Mouse (Mus musculus) liver, embryonic 13.5 days (tissue): Measurements from ENCODE around the gene Cux1. TPM values are rescaled to one million over a fixed set of nuclear protein-coding genes. Genes with fewer than 3 reads are reported as not detected.

ENCODE experiments used
- ATAC-seq: fragments of 200-750 bp; cut with Nextera tagmentation; 2 replicates; pipeline ENCODE4 v1.8.0; 2017; ENCODE audit warnings: low read depth, mild to moderate bottlenecking, moderate number of reproducible peaks, moderate library complexity
- DNase-seq: peaks from one replicate; pipeline ENCODE4 v3.0.0; 2022
- H3K27ac ChIP-seq: fragments of 300-500 bp; sonication (generic); 2 replicates; pipeline ENCODE4 v1.5.1; 2015; ENCODE audit warnings: moderate library complexity, mild to moderate bottlenecking, inconsistent platforms
- H3K27me3 ChIP-seq: fragments of 300-500 bp; sonication (generic); 2 replicates; pipeline ENCODE4 v1.6.1; 2015; ENCODE audit warnings: mild to moderate bottlenecking, inconsistent platforms
- H3K36me3 ChIP-seq: fragments of 300-500 bp; sonication (generic); 2 replicates; pipeline ENCODE4 v1.6.1; 2015; ENCODE audit warnings: mild to moderate bottlenecking, inconsistent platforms
- H3K4me1 ChIP-seq: fragments of 300-500 bp; sonication (generic); replicated peaks from 2 replicates; pipeline ENCODE4 v1.6.1; 2015; ENCODE audit warnings: inconsistent platforms
- H3K4me2 ChIP-seq: fragments of 300-500 bp; sonication (generic); 2 replicates; pipeline ENCODE4 v1.6.1; 2015; ENCODE audit warnings: inconsistent platforms, mild to moderate bottlenecking, moderate library complexity
- H3K4me3 ChIP-seq: fragments of 300-500 bp; sonication (generic); replicated peaks from 2 replicates; pipeline ENCODE4 v1.5.1; 2015; ENCODE audit warnings: mild to moderate bottlenecking, inconsistent platforms
- H3K9ac ChIP-seq: fragments of 300-500 bp; sonication (generic); 2 replicates; pipeline ENCODE4 v1.6.1; 2015; ENCODE audit warnings: mild to moderate bottlenecking, inconsistent platforms
- H3K9me3 ChIP-seq: fragments of 300-500 bp; sonication (generic); replicated peaks from 2 replicates; pipeline ENCODE4 v1.6.1; 2016; ENCODE audit warnings: inconsistent platforms
- WGBS: fragments of 180-500 bp; shearing (Covaris S2); methylation state at CpG from one replicate; pipeline ENCODE4 v1.1.7; 2015; ENCODE audit not compliant: insufficient replicate concordance; 5-methylcytosine and 5-hydroxymethylcytosine counted together
- polyA plus RNA-seq: library from polyadenylated mRNA; unstranded; fragments of >200 nt; fragmentation: Nextera tagmentation; extraction: Ambion mirVana; gene quantifications from 2 replicates; pipeline ENCODE4 v1.2.1, GENCODE M21; 2015

The Cux1 gene
- polyA plus RNA-seq, 1 experiment from 2014 or later, result 16.6 TPM

DNA sequence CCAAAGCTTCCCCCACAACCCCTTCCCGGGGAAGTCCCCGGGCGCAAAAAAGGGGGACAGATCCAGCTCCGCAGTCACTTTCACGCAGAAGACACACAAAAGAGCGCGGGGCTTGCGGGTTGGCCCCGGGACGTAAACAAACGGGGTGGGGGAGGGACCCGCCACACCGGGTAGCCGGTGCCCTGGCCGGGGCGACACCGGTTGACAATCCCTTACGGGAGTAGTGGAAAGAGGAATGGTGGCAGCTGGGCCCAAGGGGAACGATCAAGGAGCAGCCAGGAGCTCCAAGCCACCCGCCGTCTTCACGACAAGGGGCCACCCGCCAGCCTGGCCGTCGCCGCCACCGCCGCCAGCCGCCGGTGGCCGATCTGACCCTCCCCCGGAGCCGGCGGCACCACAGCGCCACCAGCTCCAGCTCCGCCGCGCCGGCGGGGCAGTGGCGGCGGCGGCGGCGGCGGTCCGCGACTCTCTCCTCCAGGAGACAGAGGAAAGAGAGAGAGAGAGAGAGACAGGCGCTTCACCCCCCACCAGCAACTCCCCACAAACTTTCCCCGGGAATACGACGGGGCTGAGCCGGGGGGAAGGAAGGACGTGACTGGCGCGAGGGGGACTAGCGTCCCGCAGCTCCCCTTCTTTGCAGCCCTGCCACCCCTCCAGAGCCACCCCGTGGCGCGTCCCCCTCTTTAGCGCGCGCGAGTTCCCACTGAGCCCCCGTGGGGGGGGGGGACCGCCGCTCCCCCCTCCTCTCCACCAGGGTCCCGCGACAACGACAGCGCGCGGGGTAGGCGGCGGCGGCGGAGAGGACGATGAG is 1.1 kb downstream of the Cux1 start:
- under 1% methylated on average over 55 of the region's 79 CpGs for WGBS
- DNase-seq, result peak; percentile 43
- H3K4me1 ChIP-seq, result peaks cover 47% of the 10 kb centered on the region

DNA sequence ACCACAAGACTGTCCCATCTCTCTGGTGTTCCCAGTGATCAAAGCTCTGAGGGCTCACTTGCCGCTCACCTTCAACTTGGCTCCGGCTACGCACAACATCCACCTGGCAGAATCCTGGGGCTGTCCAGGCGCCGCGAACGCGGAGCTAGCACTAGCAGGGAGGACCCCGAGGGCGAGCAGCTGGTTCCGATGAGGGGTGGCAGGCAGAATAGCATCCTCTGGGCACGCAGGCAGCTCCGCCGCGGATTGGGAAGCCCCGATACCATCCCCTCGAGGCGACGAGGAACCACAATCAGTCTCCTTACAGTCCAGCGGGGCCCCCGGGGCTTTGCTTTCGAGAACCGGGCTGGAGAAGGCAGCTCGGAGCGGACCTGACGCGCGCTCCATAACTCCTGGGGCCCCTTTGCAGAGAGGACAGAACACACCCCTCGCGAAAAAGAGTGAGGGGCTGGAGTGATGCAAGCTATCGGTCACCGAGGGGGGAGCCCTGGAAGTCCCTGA is 1.9 kb downstream of the Cux1 start:
- H3K27ac ChIP-seq, result peak overlapping the region; percentile 73; the same call in 1 of the 2 replicates
- ATAC-seq, result 0 out of 2 replicates have a peak, but pooled peaks have one; percentile 2

More for the DNA sequence above, 1.1 kb downstream of the Cux1 start:
- ATAC-seq, result peak; percentile 41
- Histone ChIP-seq H3K4me2 (peak overlapping the region; percentile 99), H3K4me3 (peak overlapping the region; percentile 94), H3K27me3 (peaks cover 38% of the 10 kb centered on the region), H3K36me3 (no peaks in the 10 kb centered on the region), H3K27ac (peak overlapping the region; percentile 73), H3K9ac (peak overlapping the region; percentile 84), H3K9me3 (no peaks in the 10 kb centered on the region)

GRCm38 (mm10) chr5:136564613-136565299 is 2.5 kb downstream of the Cux1 start:
- Histone ChIP-seq H3K4me1 (peaks cover 47% of the 10 kb centered on the region), H3K4me2 (peak overlapping the region; percentile 99), H3K4me3 (peak overlapping the region; percentile 94), H3K27me3 (peaks cover 24% of the 10 kb centered on the region), H3K27ac (0 out of 2 replicates have a peak overlapping the region, but pooled peaks have one; percentile 73), H3K36me3 (no peaks in the 10 kb centered on the region), H3K9me3 (no peaks in the 10 kb centered on the region), H3K9ac (peak overlapping the region; percentile 84)
- WGBS, result 37% methylated on average over 11 of the region's 11 CpGs
- no peak for DNase-seq
- ATAC-seq, result no peak

More for the DNA sequence above, 1.9 kb downstream of the Cux1 start:
- Histone ChIP-seq H3K27me3 (peaks cover 30% of the 10 kb centered on the region), H3K4me3 (peak overlapping the region; percentile 94), H3K36me3 (no peaks in the 10 kb centered on the region), H3K9ac (peak overlapping the region; percentile 84), H3K4me2 (peak overlapping the region; percentile 99), H3K4me1 (peaks cover 47% of the 10 kb centered on the region), H3K9me3 (no peaks in the 10 kb centered on the region)
- 1% methylated on average over 32 of the region's 32 CpGs for WGBS
- DNase-seq, result peak; percentile 27

- peaks cover 48% of the 10 kb centered on the region for H3K4me1 ChIP-seq
- no peaks in the 10 kb centered on the region for H3K36me3 ChIP-seq
- ATAC-seq (no peak), DNase-seq (no peak)
- H3K4me3 ChIP-seq, result no peak overlapping the region
- no peak overlapping the region for H3K9ac ChIP-seq
- 0 out of 2 replicates have a peak overlapping the region, but pooled peaks have one; percentile 6 for H3K4me2 ChIP-seq
- no peak overlapping the region for H3K27ac ChIP-seq
- WGBS, result 51% methylated on average over 3 of the region's 3 CpGs
- no peaks in the 10 kb centered on the region for H3K9me3 ChIP-seq
- peaks cover 17% of the 10 kb centered on the region for H3K27me3 ChIP-seq
Observed at GRCm38 (mm10) chr5:136563996-136564395, 3.3 kb downstream of the Cux1 start.

DNA sequence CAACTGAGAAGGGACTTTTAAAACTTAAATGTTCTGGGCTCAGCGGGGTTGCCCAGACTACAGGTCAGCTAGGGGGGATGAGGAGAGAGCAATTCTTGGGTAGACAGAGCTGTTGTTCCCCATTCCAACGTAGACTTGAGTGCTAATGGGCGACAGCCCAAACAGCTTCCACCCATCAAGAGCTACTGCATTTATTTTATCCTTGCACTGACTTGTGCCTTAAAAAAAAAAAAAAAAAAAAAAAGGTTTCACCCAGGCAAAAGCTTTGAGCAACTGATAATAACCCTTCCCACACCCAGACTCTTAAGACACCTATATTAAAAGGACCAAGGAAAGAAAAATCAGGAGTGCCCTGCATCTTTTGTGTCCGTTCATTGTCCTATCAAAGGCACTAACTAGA is 4.2 kb downstream of the Cux1 start:
- Histone ChIP-seq H3K4me1 (peaks cover 39% of the 10 kb centered on the region), H3K9ac (no peak overlapping the region), H3K4me2 (no peak overlapping the region), H3K27me3 (peaks cover 8% of the 10 kb centered on the region), H3K9me3 (no peaks in the 10 kb centered on the region), H3K36me3 (no peaks in the 10 kb centered on the region), H3K4me3 (no peak overlapping the region), H3K27ac (no peak overlapping the region)
- WGBS, result 61% methylated on average over 4 of the region's 4 CpGs
- DNase-seq, result no peak
- no peak for ATAC-seq

DNA sequence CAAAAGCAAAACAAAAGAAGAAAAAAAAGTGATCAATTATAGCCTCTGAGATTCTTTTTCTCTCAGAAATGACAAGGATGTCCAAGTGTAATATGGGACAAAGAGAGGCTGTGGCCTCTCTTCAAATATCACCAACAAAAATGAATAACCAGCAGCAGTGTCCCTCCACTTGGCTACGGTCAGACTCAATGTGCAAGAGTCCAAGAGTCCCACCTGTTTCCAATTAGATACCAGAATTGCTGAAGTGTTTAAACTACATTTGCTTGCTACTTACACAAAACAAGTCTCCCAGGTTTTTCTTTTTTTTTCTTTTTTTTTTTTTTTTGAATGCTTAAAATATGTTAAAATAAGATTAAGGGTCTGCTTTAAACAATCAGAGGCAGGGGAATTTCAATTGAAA is 5.1 kb downstream of the Cux1 start:
- WGBS, result 85% methylated on average over 1 of the region's 1 CpGs
- ATAC-seq (no peak), DNase-seq (no peak)

DNA sequence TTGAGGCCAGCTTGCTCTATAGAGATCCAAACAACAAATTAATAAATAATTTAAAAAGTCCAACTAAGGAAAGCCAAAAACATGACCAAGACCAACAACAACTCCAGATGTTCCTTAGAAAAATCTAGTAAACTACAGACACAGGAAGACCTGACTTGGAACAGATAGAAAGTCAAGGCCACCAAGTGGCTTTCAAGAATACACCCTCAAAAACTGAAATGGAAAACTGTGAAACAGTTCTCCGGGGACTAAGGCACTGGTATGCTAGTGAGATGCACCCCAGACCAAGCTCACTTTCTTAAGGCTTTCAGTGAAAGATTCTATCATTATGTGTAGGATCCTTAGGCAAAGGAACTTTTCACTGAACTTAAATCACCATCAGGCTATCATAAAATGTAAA is 5.6 kb downstream of the Cux1 start:
- Histone ChIP-seq H3K4me2 (no peak overlapping the region), H3K4me3 (no peak overlapping the region), H3K9ac (no peak overlapping the region), H3K36me3 (no peaks in the 10 kb centered on the region), H3K27ac (no peak overlapping the region), H3K4me1 (peaks cover 43% of the 10 kb centered on the region), H3K27me3 (no peaks in the 10 kb centered on the region; the same call in 1 of the 2 replicates), H3K9me3 (no peaks in the 10 kb centered on the region)
- ATAC-seq, result no peak
- DNase-seq, result no peak
- WGBS, result 67% methylated on average over 1 of the region's 1 CpGs

More for the DNA sequence above, 5.1 kb downstream of the Cux1 start:
- no peak overlapping the region for H3K4me3 ChIP-seq
- H3K4me1 ChIP-seq, result peaks cover 37% of the 10 kb centered on the region
- H3K9ac ChIP-seq, result no peak overlapping the region
- no peaks in the 10 kb centered on the region for H3K36me3 ChIP-seq
- no peaks in the 10 kb centered on the region for H3K9me3 ChIP-seq
- H3K27ac ChIP-seq, result no peak overlapping the region
- H3K27me3 ChIP-seq, result no peaks in the 10 kb centered on the region; the same call in 1 of the 2 replicates
- no peak overlapping the region for H3K4me2 ChIP-seq

- ATAC-seq (no peak), DNase-seq (no peak)
- Histone ChIP-seq H3K4me1 (peaks cover 49% of the 10 kb centered on the region), H3K4me3 (no peak overlapping the region), H3K27me3 (no peaks in the 10 kb centered on the region; the same call in 1 of the 2 replicates), H3K4me2 (no peak overlapping the region), H3K27ac (no peak overlapping the region), H3K9ac (no peak overlapping the region), H3K9me3 (no peaks in the 10 kb centered on the region), H3K36me3 (no peaks in the 10 kb centered on the region)
- WGBS, result 64% methylated on average over 7 of the region's 7 CpGs
Observed at GRCm38 (mm10) chr5:136560656-136561055, 6.6 kb downstream of the Cux1 start.

DNA sequence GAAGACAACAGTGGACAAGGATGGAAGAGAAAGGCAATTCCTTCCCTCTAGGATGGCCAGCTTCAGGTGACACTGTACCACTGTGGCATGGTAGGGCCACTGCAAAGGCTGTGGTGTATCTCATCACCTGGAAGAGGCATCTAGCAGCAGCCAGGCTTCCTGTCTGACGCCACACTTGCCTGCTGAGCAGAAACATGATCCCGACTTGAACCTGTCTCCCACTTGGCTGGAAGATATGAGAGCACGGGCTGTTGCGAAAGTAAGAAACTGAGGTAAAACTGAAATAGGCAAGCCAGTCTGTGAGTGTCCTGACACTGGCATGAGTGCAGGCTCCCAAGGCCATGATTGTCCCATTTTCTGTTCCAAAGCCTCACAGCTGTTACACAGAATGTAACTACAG is 9.8 kb downstream of the Cux1 start:
- no peak overlapping the region for H3K4me2 ChIP-seq
- H3K27ac ChIP-seq, result no peak overlapping the region
- no peaks in the 10 kb centered on the region for H3K9me3 ChIP-seq
- H3K36me3 ChIP-seq, result no peaks in the 10 kb centered on the region
- ATAC-seq (no peak), DNase-seq (no peak)
- peaks cover 39% of the 10 kb centered on the region for H3K4me1 ChIP-seq
- 53% methylated on average over 4 of the region's 4 CpGs for WGBS
- H3K27me3 ChIP-seq, result no peaks in the 10 kb centered on the region
- no peak overlapping the region for H3K4me3 ChIP-seq
- no peak overlapping the region for H3K9ac ChIP-seq

DNA sequence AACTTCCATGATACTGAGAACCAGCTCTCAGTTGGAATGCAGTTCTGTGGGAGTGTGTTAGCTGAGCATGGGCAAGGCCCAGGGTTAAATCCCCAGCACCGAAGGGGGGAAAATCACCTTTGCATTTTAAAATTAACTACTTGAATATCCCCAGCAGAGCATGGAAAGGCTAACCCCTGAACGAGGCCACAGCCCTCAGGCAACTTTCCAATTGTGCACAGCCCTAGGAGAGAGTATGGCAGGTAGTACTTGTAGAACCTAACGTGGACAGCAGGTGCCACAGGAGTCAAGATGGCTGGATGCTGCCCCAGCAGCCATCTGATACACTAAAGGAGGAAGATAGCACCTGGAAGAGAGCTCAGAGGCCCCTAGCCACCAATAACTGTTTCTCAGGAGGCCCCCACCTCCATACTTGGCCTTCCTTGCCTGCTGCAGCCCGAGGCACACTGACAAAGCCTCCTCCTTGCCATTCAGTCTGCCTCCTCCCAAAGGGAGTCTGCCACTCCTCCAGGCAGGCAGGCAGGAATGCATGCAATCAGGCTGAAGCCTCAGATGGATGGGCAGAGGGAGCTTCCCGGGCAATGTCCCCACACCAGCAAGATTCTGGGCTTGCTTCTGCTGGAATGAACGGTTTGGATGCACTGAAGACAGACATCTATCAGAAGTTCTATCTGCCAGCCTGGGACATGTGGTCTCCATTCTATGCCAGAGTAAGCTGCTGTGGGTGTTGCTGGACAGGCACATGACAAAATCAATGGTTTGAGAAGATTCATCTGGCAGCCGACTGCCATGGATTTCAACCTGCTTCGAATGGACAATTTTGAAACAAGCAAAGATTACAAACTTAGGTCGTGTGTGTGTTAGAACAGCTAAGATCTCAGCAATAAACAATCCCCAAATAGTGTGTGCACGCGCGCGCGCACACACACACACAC is 10.7 kb downstream of the Cux1 start:
- H3K27ac ChIP-seq, result no peak overlapping the region
- DNase-seq (no peak), ATAC-seq (no peak)
- H3K4me3 ChIP-seq, result no peak overlapping the region
- no peaks in the 10 kb centered on the region for H3K9me3 ChIP-seq
- WGBS, result 80% methylated on average over 14 of the region's 14 CpGs
- no peaks in the 10 kb centered on the region for H3K27me3 ChIP-seq
- no peak overlapping the region for H3K9ac ChIP-seq
- H3K4me1 ChIP-seq, result peaks cover 42% of the 10 kb centered on the region
- no peaks in the 10 kb centered on the region for H3K36me3 ChIP-seq
- no peak overlapping the region for H3K4me2 ChIP-seq
